ENCODE assay signal across 25 mouse cellular contexts in the genomic region with DNA sequence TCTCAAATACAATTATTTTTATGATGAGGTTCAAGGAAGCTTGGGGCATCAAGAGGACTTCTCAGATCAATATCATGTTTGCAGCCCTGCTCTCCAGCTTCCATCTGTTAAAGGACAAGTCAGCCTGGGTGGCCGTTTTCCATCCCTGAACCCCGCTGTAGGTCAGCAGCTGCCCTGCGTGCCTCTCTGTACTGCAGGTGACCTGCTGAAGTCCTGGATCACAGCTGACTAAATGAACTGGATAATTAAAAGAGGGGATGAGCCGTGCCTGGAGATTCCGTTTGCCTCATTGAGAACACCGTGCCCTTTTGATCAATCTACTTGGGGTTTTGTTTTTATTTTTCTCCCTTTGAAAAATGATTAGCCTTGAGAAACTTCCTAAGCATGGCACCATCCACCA.
"Had no signal": no experiment of that assay in that cellular context is flagged by ENCODE, and none has a peak within 500 bp of the region (broad histone marks: within the 10 kb centered on the region; RNA-seq: fewer than 3 reads in every experiment).

No protein-coding gene starts in this region.

- H3K4me3 ChIP-seq: gastrocnemius, adult 2 months; heart, embryonic 10.5 days; heart, embryonic 12.5 days; hindbrain, embryonic 10.5 days; hindbrain, embryonic 12.5 days; intestine, embryonic 15.5 days; layer of hippocampus, adult 2 months; left cerebral cortex, adult 2 months; limb, embryonic 10.5 days; limb, embryonic 12.5 days; liver, embryonic 13.5 days had no signal

- H3K27ac ChIP-seq: gastrocnemius, adult 2 months; heart, embryonic 10.5 days; hindbrain, embryonic 10.5 days; hindbrain, embryonic 12.5 days; hindbrain, embryonic 14.5 days; intestine, embryonic 15.5 days; layer of hippocampus, adult 2 months; left cerebral cortex, adult 2 months; limb, embryonic 10.5 days; limb, embryonic 12.5 days; liver, embryonic 13.5 days had no signal

- H3K9me3 ChIP-seq: heart, embryonic 10.5 days; heart, embryonic 12.5 days; hindbrain, embryonic 10.5 days; hindbrain, embryonic 12.5 days; intestine, embryonic 15.5 days; limb, embryonic 10.5 days; limb, embryonic 12.5 days; liver, embryonic 13.5 days had no signal

- H3K36me3 ChIP-seq: heart, embryonic 10.5 days; heart, embryonic 12.5 days; hindbrain, embryonic 10.5 days; hindbrain, embryonic 12.5 days; intestine, embryonic 15.5 days; limb, embryonic 10.5 days; limb, embryonic 12.5 days; liver, embryonic 13.5 days had no signal

- H3K27me3 ChIP-seq: heart, embryonic 12.5 days; hindbrain, embryonic 12.5 days; intestine, embryonic 15.5 days; liver, embryonic 13.5 days had no signal

- H3K9ac ChIP-seq: heart, embryonic 12.5 days; hindbrain, embryonic 12.5 days; hindbrain, embryonic 14.5 days; intestine, embryonic 15.5 days; limb, embryonic 12.5 days; liver, embryonic 13.5 days had no signal

- DNase-seq: gastrocnemius, adult 2 months; gastrocnemius, postnatal 10 days; gastrocnemius, postnatal 25 days; heart, adult 18-20 months; heart, postnatal 10 days; heart, postnatal 4 days; kidney, adult 8-10 months; kidney, postnatal 14 days; liver; liver, embryonic 13.5 days had no signal

- H3K4me2 ChIP-seq: heart, embryonic 12.5 days; hindbrain, embryonic 12.5 days; hindbrain, embryonic 14.5 days; intestine, embryonic 15.5 days; limb, embryonic 12.5 days; liver, embryonic 11.5 days; liver, embryonic 13.5 days had no signal

- ATAC-seq: forebrain, embryonic 16.5 days; hindbrain, embryonic 16.5 days; inflammation-experienced regulatory T-cells, adult 6 months; intestine, embryonic 15.5 days; intestine, postnatal 0 days had no signal

- H3K4me1 ChIP-seq: heart, embryonic 10.5 days; hindbrain, embryonic 10.5 days; hindbrain, embryonic 12.5 days; intestine, embryonic 15.5 days; liver, embryonic 13.5 days had no signal
